Mouse (Mus musculus) thymus, adult 2 months (tissue): ENCODE measurements around the gene Raet1e. TPM values are rescaled to one million over a fixed set of nuclear protein-coding genes. Genes with fewer than 3 reads are reported as not detected.
"Not testable (repeated sequence)": the region's sequence is repeated elsewhere in the genome, so short reads cannot be mapped to it uniquely, and the experiment has no call there.

Source experiments
- DNase-seq: peaks from one replicate; pipeline ENCODE4 v3.0.0; 2021
- H3K27ac ChIP-seq: fragments of 200-500 bp; 2 replicates; pipeline ENCODE4 v1.5.1; 2012; ENCODE audit warnings: low read length, control low read depth; ENCODE audit not compliant: control insufficient read depth, insufficient read depth
- H3K27me3 ChIP-seq: fragments of 200-500 bp; 2 replicates; pipeline ENCODE4 v1.6.1; 2012; ENCODE audit warnings: mild to moderate bottlenecking, low read length, moderate library complexity, mixed read lengths; ENCODE audit not compliant: control insufficient read depth, insufficient read depth
- H3K36me3 ChIP-seq: fragments of 200-500 bp; 2 replicates; pipeline ENCODE4 v1.6.1; 2012; ENCODE audit warnings: mild to moderate bottlenecking, low read length, moderate library complexity; ENCODE audit not compliant: control insufficient read depth, insufficient read depth
- H3K4me1 ChIP-seq: fragments of 200-500 bp; replicated peaks from 2 replicates; pipeline ENCODE4 v1.6.1; 2012; ENCODE audit warnings: low read length; ENCODE audit not compliant: control insufficient read depth, insufficient read depth
- H3K4me3 ChIP-seq: fragments of 200-500 bp; 2 replicates; pipeline ENCODE4 v1.5.1; 2012; ENCODE audit warnings: mild to moderate bottlenecking, low read length, control low read depth, moderate library complexity; ENCODE audit not compliant: control insufficient read depth, insufficient read depth
- CTCF ChIP-seq: fragments of 200-500 bp; IDR thresholded peaks from 2 replicates; pipeline ENCODE4 v1.5.1; 2012; ENCODE audit warnings: mild to moderate bottlenecking, control low read depth, low read length, moderate library complexity, borderline replicate concordance; ENCODE audit not compliant: control insufficient read depth, poor library complexity, insufficient read depth; ENCODE audit errors: extremely low read depth
- POLR2A ChIP-seq: fragments of 200-500 bp; IDR thresholded peaks from 2 replicates; pipeline ENCODE4 v1.6.1; 2012; ENCODE audit warnings: mild to moderate bottlenecking, low read length, control low read depth, moderate library complexity; ENCODE audit not compliant: control insufficient read depth, poor library complexity, insufficient read depth; ENCODE audit errors: extremely low read depth
- WGBS: fragments of 180-500 bp; shearing (Covaris S2); methylation state at CpG from one replicate; pipeline ENCODE4 v1.1.7; 2018; 5-methylcytosine and 5-hydroxymethylcytosine counted together
- polyA plus RNA-seq: library from polyadenylated mRNA; depleted of rRNA; stranded (reverse); fragments of >200 nt; gene quantifications from 2 replicates; pipeline ENCODE4 v1.2.3, GENCODE M21; 2012

The Raet1e gene
- polyA plus RNA-seq, 1 experiment: 0.38 TPM

DNA sequence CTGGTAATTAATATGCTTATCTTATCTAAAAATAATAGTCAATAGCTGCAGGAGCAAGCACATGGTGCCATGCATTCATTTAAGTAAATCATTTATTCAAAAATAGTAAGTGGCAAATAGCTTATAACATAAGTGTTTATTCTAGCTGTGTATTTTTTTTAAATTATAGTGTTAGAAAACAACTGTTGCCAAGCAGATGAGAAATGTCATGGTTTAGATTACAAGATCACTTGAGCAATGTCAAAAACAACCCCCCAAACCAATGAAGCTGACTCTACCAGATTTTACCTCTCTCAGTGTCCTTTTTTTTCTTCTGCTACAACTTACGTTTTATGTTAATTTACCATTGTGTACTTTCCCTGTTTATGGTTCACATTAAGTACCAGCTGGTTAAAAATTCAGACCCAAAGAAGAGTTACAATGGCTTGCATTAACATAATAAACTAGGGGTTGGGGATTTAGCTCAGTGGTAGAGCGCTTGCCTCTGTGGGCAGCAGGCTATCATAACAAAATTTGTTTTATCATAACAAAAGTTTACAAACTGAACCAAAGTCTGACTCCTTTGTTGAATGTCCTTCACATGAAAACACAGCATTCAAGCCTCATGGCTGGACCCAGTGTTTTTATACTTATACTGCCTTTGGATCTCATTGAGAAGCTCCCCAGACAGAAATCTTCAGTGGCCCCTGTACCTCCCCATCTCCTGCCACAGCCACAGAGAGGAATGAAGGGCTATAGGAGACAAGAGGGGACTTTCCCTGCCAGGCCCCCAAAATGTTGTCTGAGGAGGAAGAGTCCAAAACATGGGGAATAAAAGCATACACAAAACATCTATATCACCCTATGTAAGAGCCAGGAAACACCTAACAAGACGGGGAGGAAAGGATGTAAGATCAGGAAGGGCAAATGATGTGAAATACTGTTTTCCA lies 3.2 kb upstream of the Raet1e start:
- peaks cover 6% of the 10 kb centered on the region for H3K4me1 ChIP-seq
- TF ChIP-seq POLR2A (no peak), CTCF (no peak)
- H3K27me3 ChIP-seq: peaks cover 37% of the 10 kb centered on the region
- H3K27ac ChIP-seq: no peak overlapping the region
- no peak overlapping the region for H3K4me3 ChIP-seq
- 56% methylated on average over 3 of the region's 3 CpGs for WGBS
- no peak for DNase-seq
- H3K36me3 ChIP-seq: no peaks in the 10 kb centered on the region

DNA sequence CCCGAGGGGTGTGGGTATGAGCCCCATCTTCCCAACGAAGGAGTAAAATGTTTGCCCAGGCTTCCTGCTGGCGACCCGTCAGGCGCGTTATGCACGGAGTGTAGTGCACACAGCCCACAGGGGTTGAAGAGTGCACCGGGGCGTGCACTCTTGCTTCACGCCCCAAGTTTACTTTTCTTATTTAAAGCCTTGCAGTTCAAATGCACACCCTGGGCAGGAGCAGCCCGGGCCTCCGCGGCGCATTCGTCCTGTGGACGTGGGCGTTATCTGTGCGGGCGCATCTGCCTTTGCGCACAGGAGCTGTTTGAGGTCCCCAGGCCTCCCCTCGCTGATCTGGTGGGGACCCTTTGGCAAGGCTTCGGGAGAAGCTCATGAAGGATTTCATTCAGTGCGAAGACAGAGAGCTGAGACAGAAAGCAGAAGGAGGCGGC lies 777 bp downstream of the Raet1e start:
- WGBS: 5% methylated on average over 24 of the region's 24 CpGs
- Histone ChIP-seq H3K36me3 (no peaks in the 10 kb centered on the region), H3K4me3 (no peak overlapping the region), H3K27me3 (peaks cover 20% of the 10 kb centered on the region), H3K4me1 (no peaks in the 10 kb centered on the region; the same call in 1 of the 2 replicates), H3K27ac (no peak overlapping the region)
- no peak for DNase-seq
- TF ChIP-seq POLR2A (no peak), CTCF (no peak)

DNA sequence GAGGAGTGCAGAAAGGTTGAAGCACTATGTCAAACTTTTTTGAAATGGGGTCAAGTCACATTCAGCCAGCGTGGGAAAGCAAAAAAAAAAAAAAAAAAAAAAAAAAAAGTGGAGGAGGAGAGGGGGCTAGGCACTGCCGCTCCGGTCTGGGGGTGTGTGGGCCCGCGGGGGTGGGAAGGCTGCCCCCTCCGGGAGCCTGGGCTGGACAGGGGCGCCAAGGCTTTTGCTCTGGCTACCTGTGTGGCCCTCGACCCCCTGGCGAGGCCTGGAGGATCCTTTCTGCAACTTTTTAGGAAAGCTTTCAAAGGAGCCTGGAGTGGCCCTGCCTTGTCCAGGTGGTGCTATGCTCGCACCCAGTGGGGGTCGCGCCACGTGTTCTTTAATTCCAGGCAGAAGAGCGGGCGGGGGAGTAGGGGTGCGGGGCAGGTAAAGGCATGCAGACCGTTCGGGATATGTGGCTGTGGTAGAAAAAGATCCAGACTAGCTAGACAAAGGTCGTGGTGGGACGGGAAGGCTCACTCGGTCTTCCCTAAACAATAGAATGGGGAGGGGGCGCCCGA lies 1.3 kb downstream of the Raet1e start:
- Histone ChIP-seq H3K27ac (no peak overlapping the region), H3K36me3 (no peaks in the 10 kb centered on the region), H3K27me3 (peaks cover 18% of the 10 kb centered on the region), H3K4me1 (no peaks in the 10 kb centered on the region), H3K4me3 (no peak overlapping the region)
- TF ChIP-seq CTCF: no peak
- no peak for TF ChIP-seq POLR2A
- 18% methylated on average over 23 of the region's 23 CpGs for WGBS
- DNase-seq: no peak

DNA sequence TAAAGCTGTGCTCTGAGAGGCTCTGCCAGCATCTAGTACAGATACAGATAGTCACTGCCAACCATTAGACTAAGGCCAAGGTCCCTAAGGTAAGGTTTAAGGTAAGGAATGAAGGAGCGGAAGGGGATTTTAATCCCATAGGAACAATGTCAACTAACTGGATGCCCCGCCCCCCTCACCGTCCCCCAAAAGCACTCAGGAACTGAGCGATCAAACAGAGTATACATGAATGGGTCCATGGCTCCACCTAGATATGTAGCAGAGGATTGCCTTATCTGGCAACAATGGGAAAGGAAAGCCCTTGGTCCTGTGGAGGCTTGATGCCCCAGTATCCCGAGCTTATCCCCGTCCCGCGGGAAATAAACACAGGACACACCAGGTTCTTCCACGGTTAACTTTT lies 4.9 kb downstream of the Raet1e start:
- not testable (repeated sequence) for H3K4me3 ChIP-seq, H3K27me3 ChIP-seq, DNase-seq, H3K36me3 ChIP-seq, H3K4me1 ChIP-seq, H3K27ac ChIP-seq
- 11% methylated on average over 9 of the region's 9 CpGs for WGBS

DNA sequence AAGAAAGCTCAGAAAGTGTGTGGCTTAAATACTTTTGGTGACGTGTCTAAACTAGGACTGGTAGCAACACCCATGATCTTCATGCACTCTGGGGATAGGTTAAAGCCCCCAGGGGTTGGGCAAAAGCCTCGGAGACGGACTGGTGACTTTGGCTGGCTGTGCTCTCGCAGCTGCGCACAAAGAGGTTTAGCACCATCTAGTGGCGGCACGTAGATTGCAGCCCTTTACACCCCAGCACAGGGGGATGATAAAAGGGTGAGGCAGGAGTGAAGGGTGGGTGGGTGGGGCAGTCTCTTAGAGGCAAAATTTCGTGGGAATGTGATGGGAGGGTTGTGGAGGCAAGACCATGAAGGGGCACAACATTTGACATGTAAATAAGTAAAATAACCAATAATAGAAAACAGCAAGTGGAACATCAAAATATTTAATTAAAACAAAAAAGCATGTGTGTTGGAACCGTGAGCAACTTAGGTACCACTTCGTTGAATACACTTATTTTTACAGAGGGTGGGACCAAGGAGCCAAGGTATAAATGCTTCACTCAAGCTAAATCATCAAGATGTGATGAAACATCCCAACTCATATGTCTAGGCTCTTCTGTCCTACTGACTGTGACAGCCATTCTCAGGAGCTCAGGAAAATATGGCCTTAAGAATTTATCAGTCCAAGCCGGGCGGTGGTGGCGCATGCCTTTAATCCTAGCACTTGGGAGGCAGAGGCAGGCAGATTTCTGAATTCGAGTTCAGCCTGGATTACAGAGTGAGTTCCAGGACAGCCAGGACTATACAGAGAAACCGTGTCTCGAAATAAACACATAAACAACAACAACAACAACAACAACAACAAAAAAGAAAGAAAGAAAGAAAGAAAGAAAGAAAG lies 5.6 kb downstream of the Raet1e start:
- H3K27ac ChIP-seq, H3K4me1 ChIP-seq, H3K36me3 ChIP-seq, H3K27me3 ChIP-seq, H3K4me3 ChIP-seq: not testable (repeated sequence)
- peak; percentile 73 for DNase-seq
- 38% methylated on average over 16 of the region's 16 CpGs for WGBS

DNA sequence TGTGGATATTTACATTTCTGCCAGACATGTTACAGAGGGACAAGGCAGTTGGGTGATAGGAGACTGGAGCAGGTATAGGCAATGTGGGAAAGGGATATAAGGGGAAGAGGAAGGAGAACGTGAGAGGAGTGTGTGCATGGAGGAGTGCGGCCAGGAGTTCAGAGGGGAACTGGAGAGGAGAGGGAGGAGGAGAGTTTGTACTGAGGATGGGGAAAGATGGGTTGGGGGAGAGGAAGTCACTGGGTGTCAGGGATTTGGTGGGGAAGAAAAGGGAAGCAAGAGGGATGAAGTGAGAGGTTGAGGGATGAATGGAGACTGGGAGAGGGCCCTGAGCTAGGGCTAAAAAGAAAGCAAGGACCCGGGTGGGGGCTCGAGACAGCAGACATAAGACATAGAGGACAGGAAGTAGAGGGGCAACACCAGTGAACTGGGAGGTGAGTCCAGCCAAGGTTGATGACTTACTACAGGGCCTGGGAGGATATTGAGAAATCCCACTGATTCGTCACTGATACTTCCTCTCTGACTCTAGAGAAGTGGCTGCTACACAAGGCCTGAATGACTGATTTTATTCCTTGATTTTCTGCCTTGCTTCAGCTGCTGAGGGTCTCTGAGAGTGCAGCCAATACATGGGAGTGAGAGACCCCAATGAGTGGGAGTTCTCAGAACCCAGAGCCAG lies 7.1 kb downstream of the Raet1e start:
- H3K4me1 ChIP-seq, H3K36me3 ChIP-seq, H3K27ac ChIP-seq, H3K27me3 ChIP-seq, H3K4me3 ChIP-seq, DNase-seq: not testable (repeated sequence)
- 54% methylated on average over 5 of the region's 5 CpGs for WGBS

DNA sequence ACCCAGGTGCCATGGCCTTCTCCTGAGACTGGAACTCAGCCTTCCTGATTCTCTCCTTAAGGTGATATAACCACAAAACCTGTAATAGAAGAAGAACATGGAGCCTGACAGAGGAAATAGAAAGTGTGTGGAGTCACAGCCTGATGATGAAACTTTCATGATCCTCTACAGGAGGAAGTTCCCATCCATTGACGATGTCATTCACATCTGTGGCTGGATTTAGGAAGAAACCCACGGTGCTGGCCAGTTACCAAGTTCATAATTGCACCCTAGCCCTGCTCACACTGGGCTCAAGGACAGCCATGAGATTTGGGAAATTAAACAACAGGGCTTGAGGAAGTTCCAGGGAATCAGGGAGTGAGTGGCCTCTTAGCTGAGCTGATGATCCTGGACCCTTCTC lies 7.7 kb downstream of the Raet1e start:
- 70% methylated on average over 2 of the region's 2 CpGs for WGBS

DNA sequence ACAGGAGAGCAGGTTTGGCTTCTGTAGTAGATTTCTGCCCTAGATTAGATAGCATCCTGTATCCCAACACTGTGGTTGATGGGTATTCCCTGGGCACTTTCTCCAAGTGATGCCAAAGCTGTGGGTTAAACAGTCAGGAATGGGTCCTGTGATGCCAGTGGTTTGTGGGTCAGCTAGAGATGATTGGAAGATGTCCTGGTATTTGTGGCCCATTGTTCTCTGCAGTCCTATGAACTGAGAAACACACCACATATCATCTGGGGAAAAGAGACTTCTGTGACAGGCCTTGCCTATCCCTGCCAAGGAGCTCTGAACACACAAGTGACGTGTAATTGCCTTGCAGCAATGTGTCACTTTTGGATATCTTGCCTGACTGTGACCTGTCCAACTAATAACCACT lies 8.7 kb downstream of the Raet1e start:
- H3K27me3 ChIP-seq, H3K36me3 ChIP-seq, DNase-seq, H3K27ac ChIP-seq, H3K4me3 ChIP-seq, H3K4me1 ChIP-seq: not testable (repeated sequence)
- WGBS: 88% methylated on average over 1 of the region's 1 CpGs

More for the DNA sequence above, 7.7 kb downstream of the Raet1e start:
- H3K27ac ChIP-seq, H3K27me3 ChIP-seq, H3K4me3 ChIP-seq, H3K36me3 ChIP-seq, DNase-seq, H3K4me1 ChIP-seq: not testable (repeated sequence)

DNA sequence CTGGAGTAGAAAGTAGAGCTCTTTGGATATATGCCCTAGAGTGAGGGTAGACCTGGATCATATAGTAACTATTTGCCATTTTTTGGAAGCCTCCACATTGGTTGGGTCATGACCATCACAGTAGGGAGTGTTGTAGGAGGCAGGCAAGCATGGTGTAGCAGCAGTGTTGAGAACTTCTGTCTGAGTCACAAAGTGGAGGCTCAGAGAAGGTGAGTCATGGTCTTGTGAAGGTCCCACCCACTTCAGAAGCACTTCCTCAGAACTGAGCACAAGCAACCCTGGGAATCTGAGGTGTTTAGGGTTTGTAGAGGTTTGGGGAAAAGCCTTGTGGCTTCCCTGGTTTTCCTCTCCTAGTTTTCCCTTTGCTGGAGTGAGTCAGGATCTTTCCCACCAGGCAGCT lies 10.7 kb downstream of the Raet1e start:
- not testable (repeated sequence) for H3K36me3 ChIP-seq, H3K4me3 ChIP-seq, H3K27ac ChIP-seq, H3K4me1 ChIP-seq, H3K27me3 ChIP-seq, DNase-seq
